Mouse (Mus musculus) v-Abl transformed pro-B cells (cell line): ENCODE data around the gene 2010111I01Rik.

Experiments
- in situ Hi-C, 2 experiments: fragments of 400-800 bp; cut with MboI; formaldehyde crosslinking; loops; one replicate each; pipeline ENCODE4 v1.15.1; 2025; ENCODE audit not compliant: unreplicated experiment in 2 of 2

2010111I01Rik gene

GRCm38 (mm10) chr13:63015362-63015761 is 50.7 kb downstream of the 2010111I01Rik start:
- in situ Hi-C loops, result no loop called here

DNA sequence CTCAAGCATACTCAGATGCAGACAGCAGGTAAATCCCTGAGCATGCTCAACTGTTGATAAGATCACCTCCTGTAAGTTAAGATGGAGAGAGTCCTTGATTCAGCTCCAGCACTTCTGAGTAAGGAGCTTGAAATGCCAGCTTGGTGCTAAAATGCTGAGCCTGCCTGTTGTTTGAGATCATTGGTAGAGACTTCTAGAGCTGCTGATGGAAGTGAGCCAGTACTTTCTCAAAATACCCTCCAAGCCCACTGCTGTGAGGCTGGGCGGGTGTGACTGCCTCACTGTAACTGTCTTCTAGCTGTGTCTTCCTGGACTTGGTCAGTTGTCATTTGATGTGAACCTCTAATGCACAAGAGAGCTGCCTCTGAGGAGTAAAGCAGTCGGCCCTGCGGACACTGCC is 51.4 kb downstream of the 2010111I01Rik start:
- in situ Hi-C loops, result no loop called here

- in situ Hi-C loops, result no loop called here
Measured at GRCm38 (mm10) chr13:63023243-63024217, 58.8 kb downstream of the 2010111I01Rik start.

- in situ Hi-C loops, result loop anchor here in 1 of 2 experiments (25.0 kb wide), 1 partner anchor 1007 kb away; no protein-coding TSS in a partner anchor
Measured at GRCm38 (mm10) chr13:63030023-63030422, 65.3 kb downstream of the 2010111I01Rik start.

GRCm38 (mm10) chr13:63031244-63031643 is 66.6 kb downstream of the 2010111I01Rik start:
- in situ Hi-C loops, result loop anchor here in 1 of 2 experiments (25.0 kb wide), 1 partner anchor 1006 kb away; no protein-coding TSS in a partner anchor

DNA sequence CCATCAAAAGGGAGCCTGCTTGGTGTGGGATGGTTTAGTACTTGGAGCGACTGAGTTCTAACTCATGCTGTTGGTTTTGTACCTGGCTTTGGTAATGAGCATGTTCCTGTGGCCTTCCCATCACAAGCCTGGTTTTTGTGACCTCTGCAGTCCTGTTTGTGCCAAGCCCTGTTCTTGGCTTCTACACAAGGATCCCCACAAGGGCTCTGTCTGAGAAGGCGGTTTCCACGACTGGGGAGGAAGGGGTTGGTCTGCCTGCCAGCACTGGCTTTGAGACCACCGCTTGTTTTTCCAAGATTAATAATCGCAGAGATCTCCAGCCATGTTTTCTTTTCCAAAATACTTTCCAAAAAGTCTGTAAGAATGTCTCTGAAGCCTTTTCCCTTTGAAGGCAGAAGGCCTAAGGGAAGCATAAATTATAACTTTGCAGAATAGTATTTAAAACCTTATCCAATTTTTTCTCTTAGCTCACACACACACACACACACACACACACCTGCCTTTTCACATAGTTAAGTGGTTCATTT is 67.7 kb downstream of the 2010111I01Rik start:
- in situ Hi-C loops, result loop anchor here in 1 of 2 experiments (25.0 kb wide), 1 partner anchor 1005 kb away; no protein-coding TSS in a partner anchor

DNA sequence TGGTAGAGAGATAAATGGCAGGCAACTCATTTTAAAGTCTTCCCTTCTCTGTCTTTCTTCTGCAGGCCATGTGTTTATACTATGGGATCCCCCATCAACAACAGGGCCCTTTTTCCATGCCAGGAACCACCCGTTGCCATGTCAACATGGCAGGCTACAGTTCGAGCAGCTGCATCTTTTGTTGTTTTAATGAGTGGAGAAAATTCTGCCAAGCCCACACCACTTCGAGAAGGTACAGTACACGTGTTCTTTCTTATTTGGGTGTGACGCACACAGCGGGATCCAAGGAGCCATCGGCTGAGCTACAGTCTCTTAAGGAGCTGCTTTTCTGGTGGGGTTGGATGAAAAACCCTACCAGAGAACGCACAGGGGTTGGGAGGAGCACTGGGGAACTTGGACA is 68.3 kb downstream of the 2010111I01Rik start:
- in situ Hi-C loops, result loop anchor here in 1 of 2 experiments (25.0 kb wide), 1 partner anchor 1004 kb away; no protein-coding TSS in a partner anchor

DNA sequence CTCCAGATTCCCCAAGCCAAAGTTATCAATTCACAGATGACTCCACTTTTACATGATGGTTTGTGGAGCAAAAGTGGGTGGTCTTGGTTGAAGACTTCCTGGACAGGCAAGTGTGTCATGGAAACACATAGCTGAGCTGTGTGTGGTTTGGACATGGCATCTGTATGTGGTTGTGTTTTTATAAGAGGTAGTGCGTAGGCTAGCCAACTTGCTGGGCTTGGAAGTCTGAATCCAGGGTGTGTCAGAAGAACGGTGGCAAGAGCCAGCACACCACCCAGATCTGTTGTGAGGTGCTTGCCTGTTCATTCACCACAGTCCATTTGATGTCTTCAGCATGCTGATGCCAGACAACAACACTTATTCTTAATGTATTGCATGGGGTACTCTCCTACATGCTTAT is 68.7 kb downstream of the 2010111I01Rik start:
- in situ Hi-C loops, result loop anchor here in 1 of 2 experiments (25.0 kb wide), 1 partner anchor 1004 kb away; no protein-coding TSS in a partner anchor

DNA sequence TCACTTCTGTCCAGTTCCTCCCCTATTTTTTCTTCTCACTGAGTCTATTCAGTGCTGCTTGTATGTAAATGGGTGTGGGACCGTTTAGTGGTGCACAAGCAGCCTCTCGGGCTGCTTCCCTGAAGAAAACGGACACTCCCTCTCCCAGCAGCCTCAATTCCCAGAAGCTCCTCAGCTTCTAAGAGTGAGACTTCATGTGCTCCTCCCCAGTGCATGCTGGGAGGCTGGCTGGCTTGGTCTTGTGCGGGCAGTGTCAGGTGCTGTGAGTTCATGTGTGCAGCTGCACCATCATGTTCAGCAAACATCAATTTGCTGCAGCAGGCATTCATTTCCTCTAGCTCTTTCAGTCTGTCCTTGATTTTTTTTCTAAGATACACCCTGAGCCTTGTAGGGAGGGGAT is 70.0 kb downstream of the 2010111I01Rik start:
- in situ Hi-C loops, result loop anchor here in 1 of 2 experiments (25.0 kb wide), 1 partner anchor 1003 kb away; no protein-coding TSS in a partner anchor

DNA sequence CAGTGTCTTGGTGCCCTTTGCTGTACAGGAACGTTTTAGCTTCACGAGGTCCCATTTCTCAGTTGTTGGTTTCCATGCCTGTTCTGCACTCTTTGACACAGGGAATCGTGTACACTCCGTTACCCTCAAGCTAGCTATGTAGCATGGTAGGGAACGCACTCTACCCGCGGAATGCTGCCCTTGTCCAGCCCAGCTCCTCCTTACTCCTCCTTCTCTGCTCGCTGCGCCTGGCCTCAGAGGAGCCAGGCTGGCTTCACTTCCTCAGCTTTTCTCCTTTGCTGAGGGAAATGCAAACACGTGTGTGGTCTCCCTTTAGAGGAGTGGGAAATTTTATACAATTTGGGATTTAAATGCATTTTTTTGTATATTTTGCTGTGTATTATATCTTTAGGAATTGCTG is 73.2 kb downstream of the 2010111I01Rik start:
- in situ Hi-C loops, result loop anchor here in 1 of 2 experiments (25.0 kb wide), 1 partner anchor 999 kb away; no protein-coding TSS in a partner anchor

- in situ Hi-C loops, result loop anchor here in 1 of 2 experiments (25.0 kb wide), 1 partner anchor 999 kb away; no protein-coding TSS in a partner anchor
Measured at GRCm38 (mm10) chr13:63038415-63038814, 73.7 kb downstream of the 2010111I01Rik start.

DNA sequence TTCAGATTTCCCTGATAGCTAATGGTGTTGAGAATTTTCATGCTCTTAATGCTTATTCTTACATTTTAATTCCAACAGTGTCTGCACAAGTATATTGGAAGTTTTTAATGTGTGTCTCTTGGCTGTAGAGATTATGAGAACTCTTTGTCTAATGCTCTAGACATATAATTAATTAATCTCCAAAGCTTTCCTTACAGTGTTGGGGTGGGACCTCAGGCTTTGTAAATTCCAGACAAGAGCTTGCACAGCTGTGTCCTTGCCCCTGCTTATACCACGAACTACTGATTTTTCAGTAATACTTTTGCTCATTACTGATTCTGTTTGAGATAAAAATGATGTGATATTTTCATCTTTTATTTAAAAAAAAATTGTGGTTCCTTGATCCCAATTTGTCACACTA is 74.2 kb downstream of the 2010111I01Rik start:
- in situ Hi-C loops, result loop anchor here in 1 of 2 experiments (25.0 kb wide), 1 partner anchor 998 kb away; no protein-coding TSS in a partner anchor

DNA sequence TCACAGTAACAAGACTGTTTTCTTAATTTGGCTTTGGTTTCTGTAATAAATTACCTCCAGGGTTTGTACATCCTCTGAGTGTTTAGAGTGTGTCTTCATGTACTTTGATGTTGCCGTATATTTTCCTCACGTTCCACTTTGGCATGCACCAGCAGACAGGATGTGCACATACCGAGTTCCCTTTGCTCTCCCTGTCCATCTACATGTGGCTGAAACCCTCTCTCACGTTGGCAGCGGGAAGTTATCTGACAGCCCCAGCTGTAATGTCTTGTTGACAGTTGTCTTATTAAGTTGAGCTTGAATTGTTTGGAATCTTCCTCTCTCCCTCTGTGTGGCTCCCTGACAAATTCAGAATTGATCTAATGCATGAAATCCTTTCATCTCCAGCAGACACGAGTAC is 74.6 kb downstream of the 2010111I01Rik start:
- in situ Hi-C loops, result loop anchor here in 1 of 2 experiments (25.0 kb wide), 1 partner anchor 998 kb away; no protein-coding TSS in a partner anchor

DNA sequence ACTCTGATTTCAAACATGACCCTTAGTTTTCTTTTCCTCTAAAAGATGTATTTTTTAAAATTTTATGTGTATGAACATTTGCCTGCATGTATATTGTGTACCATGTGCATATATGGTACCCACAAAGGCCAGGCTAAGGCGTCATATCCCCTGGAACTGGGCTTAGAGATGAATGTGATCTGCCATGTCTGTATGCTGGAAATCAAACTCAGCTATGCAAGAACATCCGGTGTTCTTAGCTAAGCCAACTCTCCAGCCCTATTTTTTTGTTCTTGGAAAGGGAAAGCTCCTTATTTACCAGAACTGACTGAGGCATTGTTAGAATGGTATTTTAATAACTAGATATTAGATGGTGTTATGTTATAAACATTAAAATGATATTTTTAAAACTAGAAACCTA is 75.2 kb downstream of the 2010111I01Rik start:
- in situ Hi-C loops, result loop anchor here (10.0 to 25.0 kb wide), 2 partner anchors 995 to 997 kb away; no protein-coding TSS in a partner anchor

DNA sequence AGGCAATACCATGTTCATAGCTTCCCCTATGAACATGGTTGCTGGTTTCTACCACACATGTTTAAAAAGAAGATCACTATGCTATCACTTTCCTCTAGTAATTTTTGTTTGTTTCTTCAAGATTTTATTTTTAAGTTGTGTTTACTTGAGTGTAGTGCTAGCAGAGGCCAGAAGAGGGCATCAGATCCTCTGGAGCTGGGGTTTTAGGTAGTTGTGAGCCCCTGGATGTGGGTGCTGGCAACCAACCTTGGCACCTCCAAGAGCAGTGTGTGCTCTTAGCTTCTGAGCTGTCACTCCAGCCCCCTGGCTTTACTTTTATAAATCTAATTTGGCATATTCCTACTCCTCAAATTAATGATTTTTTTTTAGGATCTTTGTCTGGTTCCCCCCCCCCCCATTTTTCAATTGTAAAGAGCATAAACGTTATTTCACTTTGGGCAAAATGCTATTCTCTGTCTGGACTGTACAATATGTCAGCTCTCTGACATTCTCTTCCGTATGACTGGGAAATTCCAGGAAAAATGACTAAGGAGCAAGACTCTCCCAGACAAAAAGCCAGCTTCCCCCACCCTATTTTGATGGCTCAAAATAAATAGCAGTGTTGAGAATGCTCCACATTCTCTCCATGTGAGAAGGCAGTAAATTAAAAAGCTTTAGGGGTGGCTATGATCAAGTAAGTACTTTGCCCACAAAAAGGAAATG is 81.0 kb downstream of the 2010111I01Rik start:
- in situ Hi-C loops, result loop anchor here (5.0 to 25.0 kb wide), 4 partner anchors 118 to 992 kb away; no protein-coding TSS in a partner anchor

GRCm38 (mm10) chr13:63046206-63047020 is 81.7 kb downstream of the 2010111I01Rik start:
- in situ Hi-C loops, result loop anchor here (5.0 to 25.0 kb wide), 4 partner anchors 119 to 991 kb away; no protein-coding TSS in a partner anchor

DNA sequence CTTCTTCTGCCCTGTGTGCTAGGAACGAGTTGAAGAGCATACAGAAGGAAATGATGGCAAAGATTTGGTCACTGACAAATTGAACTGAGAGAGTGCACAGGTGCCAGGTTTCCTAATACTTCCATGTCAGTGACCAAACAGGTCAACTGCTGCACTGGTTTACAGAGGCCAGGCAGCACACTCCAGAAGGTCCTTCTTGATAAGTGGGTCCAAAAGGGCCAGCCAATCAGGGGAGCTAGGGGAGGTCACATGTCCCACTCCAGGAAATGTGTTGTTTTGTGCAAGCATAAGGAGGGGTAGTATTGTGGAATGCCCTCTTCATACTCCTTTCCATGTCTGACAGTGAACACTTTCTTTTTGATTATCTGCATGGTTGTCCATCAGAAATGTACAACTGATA is 99.0 kb downstream of the 2010111I01Rik start:
- in situ Hi-C loops, result no loop called here

- in situ Hi-C loops, result no loop called here
Measured at GRCm38 (mm10) chr13:63066607-63067006, 101.9 kb downstream of the 2010111I01Rik start.
